Mouse (Mus musculus) spleen, postnatal 4 days (tissue): Measurements from ENCODE around the gene Fetub.
"Not testable (repeated sequence)": the region's sequence is repeated elsewhere in the genome, so short reads cannot be mapped to it uniquely, and the experiment has no call there.

Experiments
- DNase-seq, 2 experiments: peaks; one replicate each; pipeline ENCODE4 v3.0.0; 2022; ENCODE audit warnings: low spot score in 2 of 2

Fetub gene

DNA sequence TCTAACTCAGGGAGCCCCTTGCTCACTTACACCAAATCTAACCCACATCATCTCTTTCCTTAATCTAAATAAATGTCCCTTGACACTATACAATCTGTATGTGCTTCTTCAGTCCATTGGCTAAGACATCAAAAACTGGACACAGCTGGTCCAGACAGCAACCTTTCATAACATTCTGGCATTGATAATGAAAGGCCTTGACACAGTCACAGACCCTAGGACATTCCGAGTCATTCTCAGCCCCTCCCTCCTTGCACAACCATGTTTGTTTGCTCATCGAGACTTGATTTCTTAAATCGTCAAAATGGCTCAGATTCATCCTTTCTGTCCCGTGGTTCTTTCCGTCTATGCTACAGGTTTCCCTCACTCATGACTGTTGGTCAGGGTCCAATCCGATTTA lies 8.8 kb upstream of the Fetub start:
- no peak for DNase-seq

DNA sequence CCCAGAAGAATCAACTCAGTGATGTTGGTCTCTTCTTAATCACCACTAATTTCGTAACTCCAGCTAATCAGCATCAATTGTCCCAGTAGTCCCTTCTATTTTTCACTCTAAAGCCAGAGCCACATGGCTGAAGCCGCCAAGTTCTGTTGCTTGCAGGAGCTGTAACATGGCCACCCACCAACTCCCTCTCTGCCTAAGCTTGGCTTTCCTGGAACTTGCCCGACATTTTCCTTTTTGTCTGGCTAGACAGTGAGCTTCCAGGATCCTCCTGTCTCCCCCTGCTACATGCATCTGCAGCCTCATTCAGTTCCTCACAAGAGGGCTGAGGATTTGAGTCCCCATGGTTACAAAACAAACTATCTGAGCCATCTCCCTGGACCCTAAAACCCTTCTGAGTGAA lies 6.1 kb upstream of the Fetub start:
- no peak for DNase-seq

DNA sequence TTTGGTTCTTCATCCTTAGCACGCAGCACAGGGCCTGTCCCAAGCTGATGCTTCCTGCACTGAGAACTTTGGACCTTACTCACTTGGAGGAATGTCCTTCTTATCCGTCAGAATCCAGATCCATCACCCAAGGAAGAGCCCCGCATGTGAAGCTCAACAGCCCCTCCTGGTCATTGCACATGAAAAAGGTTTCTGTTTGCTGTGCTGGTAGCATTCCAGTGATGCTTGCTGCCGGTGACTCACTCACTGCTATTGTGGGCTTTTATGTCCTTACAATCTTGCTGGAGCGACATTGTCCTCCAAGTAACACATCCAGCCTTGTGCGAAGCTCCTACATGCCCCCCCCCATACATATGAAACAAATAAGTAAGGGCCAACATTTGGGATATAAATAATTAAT lies 5.2 kb upstream of the Fetub start:
- no peak for DNase-seq

DNA sequence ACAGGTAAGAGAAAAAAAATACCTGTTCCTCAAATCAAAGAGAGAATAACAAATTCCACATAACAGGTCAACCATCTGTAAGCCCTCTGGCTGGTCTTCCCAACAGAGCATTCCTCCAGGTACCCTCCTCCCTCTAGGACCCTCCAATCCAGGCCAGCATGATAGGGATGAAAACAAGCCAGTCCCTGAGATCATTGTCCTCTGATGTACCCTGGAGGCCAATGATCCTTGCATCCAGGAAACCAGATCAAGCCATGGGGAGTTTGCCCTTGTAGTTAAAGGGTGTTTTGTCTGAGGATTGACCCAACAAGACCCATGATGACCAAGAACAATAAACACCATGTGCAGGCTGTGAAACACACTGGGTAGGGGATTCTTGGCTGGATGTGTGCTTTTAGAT lies 3.9 kb upstream of the Fetub start:
- DNase-seq: no peak

DNA sequence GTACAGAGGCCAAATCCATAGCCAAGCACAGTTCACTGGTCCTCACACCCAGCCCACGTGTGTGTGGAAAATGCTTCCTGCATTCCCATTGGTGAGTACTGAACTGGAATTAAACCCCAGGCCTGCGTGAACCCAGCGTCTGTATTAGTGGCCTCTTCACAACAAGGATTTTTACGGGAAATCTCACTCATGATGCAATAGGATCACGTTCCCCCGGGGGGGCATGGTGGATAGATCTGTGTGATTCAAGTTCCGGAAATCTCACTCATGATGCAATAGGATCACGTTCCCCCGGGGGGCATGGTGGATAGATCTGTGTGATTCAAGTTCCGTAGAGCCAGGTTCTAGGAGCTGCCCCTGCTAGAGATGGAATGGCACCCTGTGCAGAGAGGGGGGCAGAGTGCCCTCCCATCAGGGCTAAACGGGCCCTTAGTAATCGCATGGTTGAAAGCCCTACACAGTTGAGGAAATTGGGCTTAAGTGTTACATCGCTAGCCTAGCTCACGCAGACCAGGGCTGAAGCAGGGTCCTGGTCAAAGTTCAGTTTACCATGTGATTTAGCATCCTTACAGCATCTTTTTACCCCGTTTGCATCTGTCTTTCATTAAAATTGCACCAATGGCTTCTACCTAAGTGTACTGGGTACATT lies 654 bp downstream of the Fetub start:
- DNase-seq: no peak

DNA sequence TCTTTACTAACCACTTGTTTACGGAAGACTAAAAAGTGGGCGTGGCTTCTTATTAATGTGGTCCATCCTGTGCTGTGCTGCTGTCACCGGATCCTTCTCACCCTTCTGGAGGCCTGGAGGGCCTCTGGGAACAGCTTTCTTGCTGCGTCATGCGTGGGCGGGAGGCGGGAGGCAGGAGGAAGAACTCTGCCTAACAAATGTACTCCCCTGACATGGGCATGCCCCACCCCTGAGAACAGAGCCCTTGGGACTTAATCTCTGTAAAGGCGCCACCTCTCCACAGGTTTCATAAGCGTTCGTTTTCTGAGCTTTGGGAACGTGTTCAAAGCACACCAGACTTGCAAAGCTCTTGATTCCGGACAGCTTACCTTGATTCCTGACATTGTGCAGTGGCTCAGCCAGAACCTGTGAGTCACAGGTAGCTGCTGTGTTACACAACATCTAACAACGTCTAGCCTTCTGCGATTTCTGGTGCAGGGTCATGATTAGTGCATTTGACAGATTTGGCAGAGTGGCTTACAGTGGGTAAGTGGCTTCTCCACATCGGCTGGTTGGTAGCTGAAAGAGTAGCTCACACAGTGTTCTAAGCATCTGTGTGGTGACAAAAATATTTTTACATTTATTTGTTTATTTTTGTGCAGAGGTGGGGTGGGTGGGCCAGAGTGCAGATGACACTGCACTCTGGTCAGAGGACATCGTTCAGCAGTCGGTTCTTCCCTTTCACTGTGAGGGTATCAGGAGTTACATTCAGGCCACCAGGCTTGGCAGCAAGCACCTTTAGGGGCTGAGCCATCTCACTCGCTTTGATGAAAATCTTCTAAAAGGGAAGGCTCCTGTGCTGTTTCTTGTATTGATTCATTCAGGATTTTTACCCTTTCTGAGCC lies 2.1 kb downstream of the Fetub start:
- no peak for DNase-seq

DNA sequence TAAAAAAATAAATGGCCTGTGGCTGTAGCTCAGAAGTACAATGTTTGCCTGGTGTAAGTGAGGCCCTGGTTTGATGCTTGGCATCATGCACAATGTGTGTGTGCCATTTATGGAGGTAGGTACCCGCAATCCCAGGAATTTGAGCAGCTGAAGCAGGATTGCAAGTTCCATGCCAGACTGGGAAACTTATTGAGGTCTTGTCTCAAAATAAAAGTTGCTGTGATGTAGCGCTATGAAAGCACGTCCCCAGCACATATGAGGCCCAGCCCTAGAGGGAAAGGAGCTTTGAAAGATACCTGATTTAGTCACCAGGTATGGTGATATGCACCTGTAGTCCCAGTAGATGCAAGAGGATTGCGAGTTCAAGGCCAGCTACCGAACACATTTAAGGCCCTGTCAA lies 3.6 kb downstream of the Fetub start:
- DNase-seq: no peak

DNA sequence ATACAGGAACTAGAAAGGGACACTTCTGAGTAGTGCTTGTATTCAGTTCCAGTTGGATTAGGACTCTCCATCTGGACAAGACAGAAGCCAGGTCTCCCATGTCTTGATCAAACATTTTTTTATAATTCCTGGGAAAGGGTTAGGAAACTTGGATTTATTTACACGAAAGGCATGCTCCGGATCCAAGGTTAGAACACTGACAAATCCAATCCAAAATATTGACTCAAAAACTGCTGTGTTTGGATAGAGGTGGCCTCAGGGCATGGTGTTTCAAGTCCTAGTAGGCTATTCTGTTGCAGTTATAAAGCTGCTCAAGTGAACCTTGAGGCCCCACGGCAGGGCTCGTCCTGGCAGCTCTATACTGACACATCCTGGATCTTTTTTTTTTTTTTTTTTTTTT lies 4.3 kb downstream of the Fetub start:
- DNase-seq: no peak

DNA sequence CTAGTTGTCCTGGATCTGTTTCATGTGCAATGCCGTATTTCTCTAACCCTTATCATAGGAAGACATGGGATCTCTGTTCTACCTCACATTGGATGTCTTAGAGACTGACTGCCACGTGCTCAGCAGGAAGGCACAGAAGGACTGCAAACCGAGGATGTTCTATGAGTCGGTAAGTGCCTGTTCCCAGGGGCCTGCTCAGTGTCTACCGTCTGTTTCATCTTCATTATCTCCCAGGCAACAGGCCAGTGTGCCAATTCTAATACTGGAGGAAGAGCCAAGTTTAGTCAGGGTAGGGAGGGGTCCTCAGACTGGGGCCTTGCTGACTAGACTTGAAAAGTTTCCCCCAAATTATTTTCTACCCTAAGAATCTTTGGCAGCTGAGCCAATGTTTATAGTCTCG lies 11.4 kb downstream of the Fetub start:
- DNase-seq: no peak

DNA sequence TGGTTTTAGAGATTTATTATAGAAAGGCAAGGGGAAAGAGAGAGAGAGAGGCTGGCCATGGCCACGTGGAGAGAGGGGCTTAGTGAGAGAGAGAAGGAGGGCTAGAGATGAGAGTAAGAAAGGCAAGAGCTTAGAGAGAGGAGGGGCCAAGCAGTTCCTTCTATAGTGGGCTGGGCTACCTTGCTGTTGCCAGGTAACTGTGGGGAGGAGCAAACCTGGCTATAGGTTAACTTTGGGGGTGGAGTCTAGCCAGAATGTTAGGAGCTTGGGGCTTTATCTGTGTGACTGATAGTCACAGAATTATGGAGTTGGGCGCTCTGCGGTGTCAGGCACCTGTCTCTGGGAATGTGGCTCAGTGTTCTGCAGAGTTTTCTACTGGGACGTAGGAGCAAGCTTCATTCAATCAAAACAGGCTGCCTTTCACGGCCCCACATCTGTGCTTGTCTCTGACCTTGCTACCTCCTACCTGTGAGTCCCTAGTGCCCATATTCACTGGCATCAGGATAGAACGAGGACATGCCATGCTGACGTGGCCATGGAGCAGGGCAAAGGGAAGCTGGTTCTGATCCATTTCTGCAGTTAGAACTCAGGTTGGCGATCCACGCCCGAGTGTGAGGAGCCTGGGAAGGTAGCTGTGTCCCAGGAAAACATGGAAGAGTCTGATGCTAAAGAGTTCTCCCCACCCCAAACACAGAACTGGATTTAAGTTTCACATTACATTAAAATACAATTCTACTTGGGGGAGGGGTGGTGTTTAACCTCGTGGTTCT lies 13.5 kb downstream of the Fetub start:
- DNase-seq: peak in 1 of 2 experiments; percentile 40

DNA sequence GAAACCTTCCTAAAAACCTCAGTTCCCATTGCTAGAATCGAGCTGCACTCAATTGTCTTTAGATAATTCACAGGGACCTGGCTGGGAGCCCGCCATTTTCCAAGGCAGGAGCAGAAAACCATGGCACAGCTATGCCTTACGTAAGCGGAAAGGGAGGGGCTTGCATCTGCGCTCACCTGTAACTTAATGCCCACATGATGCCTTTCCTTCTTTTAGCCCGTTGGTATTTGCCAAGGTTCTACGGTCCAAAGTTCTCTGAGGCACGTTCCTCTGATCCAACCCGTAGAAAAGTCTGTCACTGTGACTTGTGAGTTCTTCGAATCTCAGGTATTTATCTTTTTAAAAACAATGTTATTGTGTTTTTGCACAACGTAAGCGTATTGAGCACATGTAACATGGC lies 19.5 kb downstream of the Fetub start:
- peak in 1 of 2 experiments; percentile 47 for DNase-seq

DNA sequence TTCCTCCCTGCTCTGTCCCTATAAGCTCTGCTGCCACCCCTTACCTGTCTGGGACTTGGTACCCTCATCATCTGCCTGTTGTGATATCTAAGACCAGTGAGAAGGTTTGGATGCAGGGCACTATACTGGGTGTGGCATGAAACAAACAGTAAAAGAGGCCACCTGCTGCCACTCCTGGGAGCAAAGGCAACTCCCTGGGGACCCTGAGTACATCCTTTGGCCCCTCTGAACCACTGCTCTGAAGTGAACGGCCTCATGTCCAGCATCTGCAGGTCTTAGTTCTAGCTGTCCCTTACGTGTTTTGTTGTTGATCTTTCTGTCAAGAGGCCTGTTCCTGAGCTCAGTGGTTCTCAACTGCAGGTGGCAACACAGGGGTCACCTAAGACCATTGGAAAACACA lies 20.4 kb downstream of the Fetub start:
- peak in 1 of 2 experiments; percentile 63 for DNase-seq

DNA sequence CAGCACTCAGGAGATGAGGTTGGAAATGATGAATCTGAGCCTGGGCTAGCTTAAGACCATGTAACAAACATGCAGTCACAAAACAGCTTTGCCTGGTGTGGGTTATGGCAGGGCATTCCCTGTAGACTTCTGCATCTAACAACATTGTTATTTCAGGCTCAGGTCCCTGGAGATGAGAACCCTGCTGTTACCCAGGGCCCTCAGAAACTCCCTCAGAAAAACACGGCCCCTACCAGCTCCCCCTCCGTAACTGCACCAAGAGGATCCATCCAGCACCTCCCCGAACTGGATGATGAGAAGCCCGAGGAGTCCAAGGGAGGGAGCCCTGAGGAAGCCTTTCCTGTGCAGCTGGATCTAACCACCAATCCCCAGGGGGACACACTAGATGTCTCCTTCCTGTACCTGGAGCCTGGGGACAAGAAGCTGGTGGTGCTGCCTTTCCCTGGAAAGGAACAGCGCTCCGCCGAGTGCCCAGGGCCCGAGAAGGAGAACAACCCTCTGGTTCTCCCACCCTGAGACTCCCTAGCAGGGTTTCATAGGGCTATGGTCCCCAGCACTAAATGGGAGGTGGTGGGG lies 21.1 kb downstream of the Fetub start:
- DNase-seq: peak in 1 of 2 experiments; percentile 58

DNA sequence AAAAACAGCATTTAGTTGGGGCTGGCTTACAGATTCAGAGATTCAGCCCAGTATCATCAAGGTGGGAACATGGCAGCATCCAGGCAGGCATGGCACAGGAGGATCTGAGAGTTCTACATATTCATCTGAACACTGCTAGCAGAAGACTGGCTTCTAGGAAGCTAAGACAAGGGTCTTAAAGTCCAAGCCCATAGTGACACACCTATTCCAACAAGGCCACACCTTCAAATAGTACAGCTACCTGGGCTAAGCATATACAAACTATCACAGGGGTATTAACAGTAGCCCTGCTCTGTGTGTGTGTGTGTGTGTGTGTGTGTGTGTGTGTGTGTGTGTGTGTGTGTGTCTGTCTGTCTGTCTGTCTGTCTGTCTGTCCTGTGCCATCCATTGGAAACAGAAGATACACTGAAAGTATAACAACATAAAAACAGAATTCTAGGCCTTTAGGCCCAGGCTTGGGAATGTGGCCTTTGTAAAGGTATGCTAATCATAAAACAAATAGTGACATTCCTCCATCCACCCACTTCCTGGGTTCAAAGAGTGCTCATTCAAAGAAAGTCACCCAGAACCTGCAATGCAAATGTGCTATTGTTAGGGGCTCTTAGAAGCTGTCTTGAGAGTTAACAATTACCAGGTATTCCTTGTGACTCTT lies 23.8 kb downstream of the Fetub start:
- DNase-seq: not testable (repeated sequence)

DNA sequence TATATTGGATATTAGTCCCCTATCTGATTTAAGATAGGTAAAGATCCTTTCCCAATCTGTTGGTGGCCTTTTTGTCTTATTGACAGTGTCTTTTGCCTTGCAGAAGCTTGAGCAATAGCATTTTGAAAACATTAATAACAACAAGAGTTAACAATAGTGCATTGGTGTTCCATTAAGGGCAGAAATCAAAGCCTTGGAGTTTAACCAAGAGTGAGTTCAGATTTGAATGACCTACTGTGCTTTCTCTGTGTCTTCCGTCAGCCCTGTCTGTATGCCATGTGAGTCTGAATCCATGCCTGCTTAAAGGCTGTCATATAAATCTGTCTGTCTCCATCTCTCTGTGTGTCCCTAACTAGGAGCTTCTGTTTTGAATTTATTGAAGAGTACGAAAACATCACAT lies 29.2 kb downstream of the Fetub start:
- DNase-seq: no peak

DNA sequence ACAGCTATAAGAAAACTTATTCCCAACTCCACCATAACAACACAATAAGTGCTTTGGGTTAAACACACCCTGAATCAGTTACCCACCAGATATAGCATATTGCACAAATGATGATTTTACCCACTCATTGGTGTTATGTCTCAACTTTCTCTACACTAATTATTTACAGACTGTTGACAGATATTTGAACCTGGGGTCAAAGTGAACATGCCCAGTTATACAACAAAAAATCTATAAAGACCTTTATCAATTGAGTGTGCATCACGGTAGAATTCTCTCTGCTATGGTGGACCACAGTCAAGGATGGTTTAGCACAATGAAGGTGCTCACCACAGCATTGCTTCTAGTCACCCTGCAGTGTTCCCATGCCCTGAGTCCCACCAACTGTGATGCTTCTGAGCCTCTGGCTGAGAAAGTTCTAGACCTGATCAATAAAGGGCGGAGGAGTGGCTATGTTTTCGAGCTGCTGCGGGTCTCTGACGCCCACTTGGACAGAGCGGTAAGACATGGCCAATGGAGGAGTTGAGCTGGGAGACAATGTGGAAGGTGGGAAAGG lies 32.8 kb downstream of the Fetub start, which contains the start of gene Hrg:
Gene Hrg (plus strand): TSS at position 233 of the 556 bp plus-strand sequence.
- DNase-seq: no peak

DNA sequence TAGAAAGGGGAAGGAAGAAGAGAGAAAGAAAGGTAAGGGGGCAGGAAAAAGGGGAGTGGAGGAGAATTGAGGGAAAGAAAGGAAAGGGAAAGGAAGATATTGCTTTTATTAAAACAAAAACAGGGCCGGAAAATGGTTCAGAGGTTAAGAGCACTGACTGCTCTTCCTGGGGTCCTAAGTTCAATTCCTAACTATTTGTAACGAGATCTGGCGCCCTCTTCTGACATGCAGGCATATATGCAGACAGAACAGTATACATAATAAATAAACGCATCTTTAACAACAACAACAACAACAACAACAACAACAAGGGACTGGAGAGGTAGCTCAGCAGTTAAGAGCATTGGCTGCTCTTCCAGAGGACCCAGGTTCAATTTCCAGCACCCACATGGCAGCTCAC lies 34.9 kb downstream of the Fetub start:
- DNase-seq: no peak

DNA sequence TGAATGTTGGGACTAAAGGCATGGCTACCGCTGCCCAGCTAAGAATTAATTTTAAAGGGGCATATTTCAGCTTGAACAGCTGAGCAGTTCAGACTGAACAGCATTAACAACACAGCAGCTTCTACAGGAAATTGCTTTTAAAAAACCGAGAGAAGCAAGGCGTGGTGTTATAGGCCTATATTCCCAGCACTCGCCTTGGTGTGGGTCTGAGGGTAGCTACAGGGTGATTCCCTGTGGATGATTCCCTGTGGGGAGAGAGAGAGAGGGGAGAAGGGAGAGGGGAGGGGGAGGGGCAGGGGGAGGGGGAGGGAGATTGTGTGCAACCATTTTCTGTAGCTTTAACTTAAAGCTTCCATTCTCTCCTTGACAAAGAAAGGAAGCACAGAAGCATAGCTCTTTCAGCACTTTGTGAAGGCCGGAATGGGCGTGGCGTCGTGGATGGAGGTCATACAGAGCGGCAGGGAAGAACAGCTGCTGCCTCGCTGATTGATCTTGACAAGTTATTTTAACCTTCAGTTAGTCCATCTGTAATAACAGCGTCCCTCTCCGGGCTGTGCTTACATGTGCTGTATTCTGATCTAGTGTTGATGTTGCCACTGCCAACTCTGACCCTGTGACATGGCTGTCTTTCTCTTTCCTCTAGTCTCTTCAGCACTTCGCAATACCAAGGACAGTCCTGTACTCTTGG lies 37.4 kb downstream of the Fetub start:
- no peak for DNase-seq

DNA sequence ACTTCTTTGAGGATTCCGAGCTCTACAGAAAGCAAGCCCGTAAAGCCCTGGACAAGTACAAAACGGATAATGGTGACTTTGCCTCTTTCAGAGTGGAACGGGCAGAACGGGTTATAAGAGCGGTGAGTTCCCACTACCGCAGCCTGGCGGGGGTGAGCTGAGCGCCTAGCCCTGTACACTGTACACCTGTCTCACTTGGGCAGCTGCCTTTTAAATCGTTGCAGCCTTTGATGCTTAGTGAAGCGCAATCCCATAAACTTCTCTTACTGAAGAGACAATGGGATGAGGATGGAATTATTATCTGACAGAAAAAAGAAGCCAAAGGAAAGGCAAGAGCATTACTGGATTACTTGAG lies 37.9 kb downstream of the Fetub start:
- no peak for DNase-seq

DNA sequence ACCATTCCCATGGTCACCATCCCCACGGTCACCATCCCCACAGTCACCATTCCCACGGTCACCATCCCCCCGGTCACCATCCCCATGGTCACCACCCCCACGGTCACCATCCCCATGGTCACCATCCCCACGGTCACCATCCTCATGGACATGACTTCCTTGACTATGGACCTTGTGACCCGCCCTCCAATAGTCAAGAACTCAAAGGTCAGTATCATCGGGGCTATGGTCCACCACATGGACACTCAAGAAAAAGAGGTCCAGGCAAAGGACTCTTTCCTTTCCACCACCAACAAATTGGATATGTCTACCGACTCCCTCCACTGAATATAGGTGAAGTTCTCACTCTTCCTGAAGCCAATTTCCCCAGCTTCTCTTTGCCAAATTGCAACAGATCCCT lies 42.9 kb downstream of the Fetub start:
- DNase-seq: no peak

DNA sequence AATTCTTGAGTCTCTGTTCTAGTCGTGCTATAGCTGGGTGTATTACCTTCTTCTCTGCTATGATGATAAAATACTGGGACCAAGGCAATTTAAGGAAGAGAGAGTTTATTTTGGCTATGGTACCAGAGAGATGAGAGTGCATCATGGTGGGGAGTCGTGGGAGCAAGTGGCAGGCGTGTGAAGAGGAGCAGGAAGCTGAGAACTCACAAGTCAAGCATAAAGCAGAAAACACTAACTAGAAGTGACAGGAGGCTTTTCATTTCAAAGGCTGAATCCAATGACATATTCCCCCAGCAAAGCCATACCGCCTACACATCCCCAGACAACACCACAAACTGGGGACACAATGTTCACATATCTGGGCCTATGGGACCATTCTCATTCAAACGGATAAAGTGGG lies 44.1 kb downstream of the Fetub start:
- no peak for DNase-seq
